Mouse (Mus musculus): ENCODE measurements around the gene Shkbp1. TPM values are rescaled to one million over a fixed set of nuclear protein-coding genes. Genes with fewer than 3 reads are reported as not detected.

Gene Shkbp1
- total RNA-seq, 2 experiments from 2014 or later: 13.9 to 23.6 TPM

DNA sequence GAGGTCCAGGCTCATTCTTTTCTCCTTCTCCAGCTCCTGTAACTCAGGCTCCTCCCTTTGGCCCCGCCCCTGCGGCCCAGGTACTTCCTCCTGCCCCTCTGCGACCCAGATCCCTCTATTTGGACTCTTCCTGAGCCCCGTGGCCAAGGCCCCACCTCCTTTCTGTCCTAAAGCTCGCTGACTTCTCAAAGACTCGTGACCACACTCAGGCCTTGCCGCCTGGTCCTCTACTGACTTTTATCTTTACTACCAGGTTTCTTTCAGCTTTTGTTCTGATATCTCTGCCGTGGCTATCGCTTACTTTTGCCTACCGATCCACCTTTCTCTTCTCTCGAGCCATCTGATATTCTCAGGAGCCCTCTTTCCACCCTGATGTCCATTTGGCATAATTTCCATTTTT lies 12.2 kb upstream of the Shkbp1 start:
- peak; percentile 48 for ATAC-seq (replicated peaks; ENCODE audit: poor library complexity, severe bottlenecking)

DNA sequence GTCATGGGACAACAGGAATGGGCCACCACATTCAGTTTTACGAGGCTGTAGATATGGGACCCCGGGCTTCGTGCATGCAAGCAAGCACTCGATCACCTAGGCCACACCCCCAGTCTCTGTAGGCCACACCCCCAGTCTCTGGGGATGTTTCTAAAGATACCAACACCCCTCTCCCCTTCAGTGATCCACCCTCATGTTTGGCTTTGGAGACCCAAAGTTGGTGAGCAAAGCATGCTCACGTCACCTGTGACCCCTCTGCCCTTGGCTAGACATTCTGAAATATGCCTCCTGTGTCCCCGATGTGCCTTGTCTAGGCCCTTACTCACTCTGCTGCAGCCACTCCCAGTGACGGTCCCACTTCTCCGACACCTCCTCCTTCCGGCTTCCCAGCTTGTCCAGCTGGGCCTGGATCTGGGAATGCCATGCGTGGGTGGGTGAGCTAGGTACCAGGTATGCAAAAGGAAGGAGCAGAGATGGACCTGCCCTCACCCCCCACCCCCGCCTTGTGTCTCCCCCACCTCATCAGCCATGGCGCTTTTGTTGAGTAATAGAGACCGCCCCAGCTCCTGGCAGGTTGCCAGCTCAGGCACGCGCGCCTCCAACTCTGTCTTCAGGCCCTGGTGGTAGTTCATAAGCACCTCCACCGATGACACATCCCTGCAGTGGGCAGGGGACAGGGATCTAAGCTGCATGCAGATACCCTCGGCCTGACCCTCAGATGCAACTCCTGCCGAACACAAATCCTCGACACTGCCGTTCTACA lies 10.4 kb upstream of the Shkbp1 start:
- ATAC-seq (replicated peaks; ENCODE audit: poor library complexity, severe bottlenecking): no peak

DNA sequence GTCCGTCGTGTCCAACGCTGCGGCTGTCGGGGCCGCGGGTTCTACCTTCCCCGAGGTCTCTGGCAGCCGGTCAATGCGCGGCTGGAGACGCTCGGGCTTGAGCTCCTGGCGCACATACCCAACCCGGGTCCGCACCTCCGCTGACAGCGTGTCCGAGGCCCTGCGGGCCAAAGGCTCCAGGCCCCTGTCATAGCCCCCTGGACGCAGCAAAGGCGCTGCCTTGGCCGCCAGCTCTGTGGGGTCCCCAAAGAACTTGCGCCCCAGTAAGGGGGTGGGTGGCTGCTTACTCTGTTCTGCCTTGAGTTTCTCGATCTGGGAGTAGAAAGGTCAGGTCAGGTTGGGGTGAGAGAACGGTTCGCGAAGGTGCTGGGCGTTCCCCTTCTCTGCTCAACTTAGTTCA lies 8.6 kb upstream of the Shkbp1 start:
- ATAC-seq (replicated peaks; ENCODE audit: poor library complexity, severe bottlenecking): no peak

DNA sequence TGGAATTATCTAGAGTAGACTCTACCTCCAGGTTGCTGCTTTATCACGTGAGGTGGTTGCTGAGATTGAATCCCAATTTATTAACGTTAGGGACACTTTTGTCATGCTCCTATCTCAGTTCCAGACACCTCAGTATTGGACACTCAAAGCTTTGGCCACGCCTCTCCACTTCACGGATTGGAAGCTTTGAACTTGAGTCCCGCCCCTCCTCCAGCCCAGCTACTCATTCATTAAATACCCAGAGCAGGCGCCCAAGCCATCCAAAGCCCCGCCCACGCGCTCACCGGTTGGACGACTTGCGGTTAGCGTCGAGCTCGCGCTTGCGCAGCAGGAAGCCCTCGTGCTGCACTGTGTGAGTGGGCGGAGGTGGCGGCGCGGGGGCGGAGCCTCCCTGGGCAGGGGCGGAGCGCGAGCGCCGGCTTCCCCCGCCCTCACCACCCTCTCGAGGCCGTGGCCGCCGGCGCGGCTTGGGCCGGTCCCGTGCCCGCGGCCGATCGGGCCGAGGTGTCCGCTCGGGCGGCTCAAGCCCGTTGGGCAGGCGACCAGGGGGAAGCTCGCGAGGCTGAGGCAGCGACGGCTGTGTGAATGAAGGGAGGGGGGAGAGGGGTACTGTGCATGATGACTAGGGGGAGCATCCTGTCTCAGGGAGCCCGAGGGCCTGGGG lies 5.6 kb upstream of the Shkbp1 start:
- ATAC-seq (replicated peaks; ENCODE audit: poor library complexity, severe bottlenecking): peak; percentile 82

DNA sequence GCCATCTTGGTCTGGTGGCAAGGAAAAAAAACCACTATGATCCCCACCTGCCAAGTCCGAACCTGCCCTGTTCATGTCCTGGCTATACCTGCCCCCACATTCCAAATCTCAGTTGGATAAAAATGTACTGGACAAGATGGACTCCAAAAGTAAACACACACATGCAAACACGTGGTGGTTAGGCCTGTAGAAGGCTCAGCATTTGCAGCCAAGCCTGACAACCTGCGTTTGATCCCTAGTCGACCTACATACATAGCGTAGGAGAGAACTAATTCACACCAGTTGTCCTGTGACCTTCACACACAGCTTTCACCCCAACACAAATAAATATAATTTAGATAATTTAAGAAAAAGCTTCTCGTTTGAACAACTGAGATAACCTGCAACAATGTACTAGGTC lies 4.9 kb upstream of the Shkbp1 start:
- ATAC-seq (replicated peaks; ENCODE audit: poor library complexity, severe bottlenecking): no peak

DNA sequence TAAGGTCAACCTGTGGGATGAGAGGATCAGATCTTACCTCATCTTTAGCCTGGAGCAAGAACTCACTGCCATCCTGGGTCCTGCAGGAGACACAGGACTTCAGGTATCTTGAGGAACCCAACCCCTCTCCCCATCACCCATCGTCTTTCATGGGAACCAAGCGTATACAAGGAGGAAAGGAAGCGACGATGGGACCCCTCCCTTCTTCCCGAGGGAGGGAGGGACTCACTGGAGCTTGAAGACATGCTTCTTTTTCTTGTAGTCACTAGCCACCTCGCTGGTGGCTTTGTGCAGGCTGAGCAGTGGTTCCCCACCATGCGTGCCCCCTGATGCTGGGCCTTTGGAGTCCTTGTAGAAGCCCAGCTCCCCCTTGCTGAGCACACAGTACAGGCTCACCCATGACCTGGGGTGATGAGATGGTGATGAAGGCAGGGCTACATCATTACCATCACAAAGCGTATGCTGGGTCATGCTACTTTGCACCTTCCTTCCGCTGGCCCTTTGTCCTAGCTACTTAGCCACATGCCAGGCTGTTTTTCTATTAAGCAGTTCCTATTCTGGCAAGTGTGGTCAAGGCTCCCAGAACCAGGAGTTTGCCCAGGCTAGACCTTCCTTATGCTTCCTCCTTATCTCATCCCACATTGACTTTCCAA lies 4.0 kb upstream of the Shkbp1 start:
- no peak for ATAC-seq (replicated peaks; ENCODE audit: poor library complexity, severe bottlenecking)

DNA sequence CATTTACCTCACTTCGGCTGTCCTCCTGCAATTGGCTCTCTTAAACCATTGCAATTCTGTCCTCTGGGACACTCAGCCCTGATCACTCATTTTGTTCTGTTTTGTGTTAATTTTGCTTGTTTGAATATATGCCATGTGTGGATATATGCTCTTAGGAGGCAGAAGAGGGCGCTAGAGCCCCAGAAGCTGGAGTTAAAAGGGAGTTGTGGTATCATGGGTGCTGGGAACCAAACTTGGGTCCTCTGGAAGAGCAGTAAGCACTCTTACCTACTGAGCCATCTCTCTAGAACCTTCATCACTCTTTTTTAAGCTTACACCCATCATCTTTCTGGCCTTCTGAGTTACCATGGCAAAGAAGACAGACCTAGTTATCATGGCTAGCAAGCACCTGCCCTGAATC lies 3.3 kb upstream of the Shkbp1 start:
- no peak for ATAC-seq (replicated peaks; ENCODE audit: poor library complexity, severe bottlenecking)

DNA sequence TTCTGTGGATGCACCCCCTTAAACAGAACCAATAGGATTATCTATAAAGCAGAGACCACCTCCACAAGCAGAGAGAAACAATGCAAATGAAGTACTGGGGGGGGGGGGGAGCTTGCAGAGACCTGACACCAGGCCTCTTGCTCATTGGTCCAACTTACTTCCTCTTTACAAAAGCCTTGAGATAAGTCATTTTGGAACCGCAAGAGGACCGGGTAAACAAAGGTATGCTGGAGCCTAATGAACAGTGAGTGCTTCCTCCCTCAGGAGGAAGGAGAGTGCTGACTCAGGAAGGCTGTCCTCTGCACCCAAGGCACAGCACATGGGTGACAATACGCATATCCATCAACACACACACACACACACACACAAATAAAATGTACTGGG lies 1.8 kb upstream of the Shkbp1 start:
- ATAC-seq (replicated peaks; ENCODE audit: poor library complexity, severe bottlenecking): peak; percentile 26

DNA sequence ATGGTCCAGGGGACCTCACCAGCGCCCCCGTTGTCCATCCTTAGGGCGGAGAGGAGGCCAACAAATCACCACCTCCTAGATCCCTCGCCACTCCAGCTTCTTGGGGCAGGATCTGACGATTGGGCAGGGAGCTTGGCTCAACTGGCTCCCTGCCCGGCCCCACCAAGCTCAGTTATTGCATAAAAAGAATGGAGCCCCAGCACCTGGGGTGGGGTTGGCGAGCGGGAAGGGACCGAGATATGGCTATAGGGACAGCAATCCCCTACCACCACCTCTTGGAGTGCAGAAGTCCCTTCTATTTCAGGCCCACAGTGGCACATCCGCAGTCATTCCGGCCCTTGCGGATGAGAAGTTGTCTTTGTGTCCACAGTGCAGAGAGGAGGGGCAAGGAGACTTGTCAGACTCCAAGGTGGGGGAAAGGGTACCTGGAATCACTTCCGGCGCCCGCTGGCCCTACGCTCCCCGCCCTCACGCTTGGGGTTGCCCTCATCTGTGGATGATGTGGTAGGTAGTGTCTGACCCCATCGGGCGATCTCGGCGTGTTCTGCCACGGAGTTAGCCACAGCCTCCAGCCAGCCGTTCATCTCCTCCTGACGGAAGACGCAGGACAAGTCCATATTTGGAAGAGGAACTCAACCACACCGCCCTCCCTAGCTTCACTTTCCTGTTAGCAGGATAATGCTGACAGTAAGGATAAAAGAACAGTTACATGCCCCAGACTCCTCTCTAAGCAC lies 1.2 kb upstream of the Shkbp1 start, which contains the start of gene Gm20479:
TSS of gene Gm20479 (minus strand) at position 559 of the 734 bp plus-strand sequence.
- peak; percentile 26; the same call in 1 of the 2 replicates for ATAC-seq (replicated peaks; ENCODE audit: poor library complexity, severe bottlenecking)

DNA sequence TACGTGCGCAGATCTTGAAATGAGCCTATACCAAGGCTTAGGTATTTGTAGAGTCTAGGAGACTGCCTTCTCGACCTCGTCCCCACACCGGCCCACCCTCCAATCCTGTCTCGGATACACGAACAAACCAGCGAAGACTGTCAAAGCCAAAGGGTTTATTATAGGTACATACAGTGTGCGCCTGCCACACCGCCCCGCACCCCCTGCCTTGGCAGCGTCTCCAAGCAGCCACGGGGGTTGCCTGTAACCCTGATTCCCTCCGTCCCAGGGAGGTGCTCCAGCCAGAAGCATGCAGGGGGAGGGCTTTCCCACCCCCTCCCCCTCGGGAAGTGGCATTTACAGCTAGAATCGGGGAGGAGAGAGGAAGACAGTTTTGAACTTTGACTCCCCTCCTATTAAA lies 429 bp upstream of the Shkbp1 start:
- ATAC-seq (replicated peaks; ENCODE audit: poor library complexity, severe bottlenecking): peak; percentile 8; the same call in 1 of the 2 replicates

DNA sequence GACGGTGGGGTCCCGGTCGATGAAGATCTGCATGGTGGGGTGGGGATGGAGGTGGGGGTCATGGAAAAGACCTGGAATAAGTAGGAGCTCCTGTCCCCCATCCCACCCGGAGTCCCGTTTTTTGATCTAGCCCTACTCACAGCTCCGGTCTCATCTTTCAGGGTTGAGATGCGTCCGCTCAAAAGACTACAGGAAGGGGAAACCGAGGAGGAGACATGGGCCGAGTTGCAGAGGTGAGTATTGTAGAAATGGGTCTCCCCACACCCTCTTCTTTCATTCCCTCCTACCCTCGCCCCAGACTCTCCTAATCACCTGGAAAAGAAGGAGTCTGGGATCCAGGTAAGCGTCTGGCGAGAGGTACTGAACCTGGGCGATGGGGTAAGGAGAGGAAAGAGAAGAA lies 558 bp downstream of the Shkbp1 start:
- no peak for ATAC-seq (replicated peaks; ENCODE audit: poor library complexity, severe bottlenecking)

DNA sequence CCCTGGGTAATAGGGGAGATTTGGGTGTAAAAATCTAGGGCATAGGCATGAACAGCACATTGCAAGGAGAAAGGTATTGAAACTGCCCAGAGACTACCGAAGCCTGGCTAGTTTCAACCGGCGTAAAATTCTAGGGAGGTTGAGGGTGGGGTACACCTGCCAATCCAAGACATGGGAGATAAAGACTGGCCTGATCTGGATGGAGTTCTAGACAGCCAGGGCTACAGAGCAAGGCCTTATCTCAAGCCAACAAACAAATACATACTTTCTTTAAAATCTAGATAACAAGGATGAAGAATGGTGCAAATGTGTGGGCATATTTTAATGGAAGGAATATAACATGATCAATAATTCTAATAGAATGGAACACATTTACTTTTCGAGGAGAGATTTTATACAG lies 1.0 kb downstream of the Shkbp1 start:
- no peak for ATAC-seq (replicated peaks; ENCODE audit: poor library complexity, severe bottlenecking)

DNA sequence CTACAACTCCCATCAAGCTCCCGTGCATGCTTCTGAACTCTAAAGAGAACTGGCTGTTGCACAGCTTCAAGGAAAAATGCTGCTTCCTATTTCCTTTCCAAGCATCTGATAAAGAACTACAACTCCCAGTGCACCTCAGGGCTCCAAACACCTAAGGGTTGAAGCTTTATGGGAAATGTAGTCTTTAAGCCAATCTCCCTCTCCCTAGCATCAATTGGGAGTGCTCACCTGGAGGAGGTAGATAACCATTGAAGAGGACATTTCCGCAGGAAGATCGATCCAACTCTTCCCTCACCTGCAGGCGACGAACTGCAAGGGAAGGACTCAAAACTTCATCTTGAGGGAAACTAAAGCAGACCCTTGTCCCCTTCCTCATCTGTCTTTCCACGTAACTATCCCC lies 1.7 kb downstream of the Shkbp1 start:
- ATAC-seq (replicated peaks; ENCODE audit: poor library complexity, severe bottlenecking): no peak

DNA sequence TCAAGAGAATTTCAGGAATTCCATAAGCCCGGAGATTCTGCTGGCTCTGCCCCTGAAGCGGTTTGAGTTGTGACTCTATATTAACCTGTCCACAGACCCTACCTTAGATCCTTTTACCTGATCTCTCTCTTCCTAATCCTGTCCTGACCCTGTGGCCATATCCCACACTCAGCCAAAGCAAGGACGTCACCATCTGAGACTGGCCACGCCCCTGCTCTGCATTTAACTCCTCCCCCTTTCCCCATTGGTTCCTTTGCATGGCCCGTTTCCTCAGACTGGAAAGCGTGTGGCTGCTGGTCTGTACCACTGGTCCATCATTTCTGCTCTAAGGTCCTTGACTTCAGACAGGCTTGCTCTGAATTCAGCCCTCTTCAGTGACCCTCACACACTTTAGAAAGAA lies 10.4 kb downstream of the Shkbp1 start:
- no peak for ATAC-seq (replicated peaks; ENCODE audit: poor library complexity, severe bottlenecking)

DNA sequence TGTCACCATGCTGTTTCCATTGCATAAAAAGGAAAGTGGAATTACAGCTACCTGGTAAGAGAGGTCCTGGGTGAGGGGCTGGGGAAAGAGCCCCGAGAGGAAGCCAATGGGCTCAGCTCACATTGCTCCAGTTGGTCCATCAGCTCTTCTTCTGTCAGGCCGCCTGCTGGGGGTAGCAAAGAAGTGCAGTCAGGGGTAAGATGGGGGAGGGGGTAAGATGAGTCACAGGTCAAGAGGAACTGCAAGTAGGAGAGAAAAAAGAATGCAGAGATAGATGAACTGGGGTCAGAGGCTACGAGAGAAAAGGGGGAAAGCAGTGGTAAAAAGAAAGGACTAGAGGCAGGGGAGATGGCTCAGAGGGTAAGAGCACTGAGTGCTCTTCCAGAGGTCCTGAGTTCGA lies 13.2 kb downstream of the Shkbp1 start:
- ATAC-seq (replicated peaks; ENCODE audit: poor library complexity, severe bottlenecking): peak; percentile 86

DNA sequence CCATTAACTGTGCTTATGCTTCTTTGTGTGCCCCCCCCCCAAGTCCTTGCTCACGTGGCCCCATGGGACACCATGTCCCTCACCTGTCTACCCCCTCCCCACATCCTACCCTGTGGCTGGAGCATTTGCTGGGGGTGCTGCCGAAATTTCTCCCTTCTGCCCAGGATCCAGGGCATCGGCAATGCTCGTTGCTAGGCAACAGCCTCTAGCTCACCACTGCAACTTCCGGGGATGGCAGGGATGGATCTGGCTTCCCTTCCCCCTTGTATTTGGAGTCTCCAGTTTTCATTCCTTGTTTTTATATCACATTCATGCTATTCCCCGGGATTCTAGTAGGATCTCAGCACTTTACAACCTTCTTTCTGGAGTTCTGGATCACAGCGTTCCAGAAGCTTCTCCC lies 16.3 kb downstream of the Shkbp1 start:
- no peak for ATAC-seq (replicated peaks; ENCODE audit: poor library complexity, severe bottlenecking)

DNA sequence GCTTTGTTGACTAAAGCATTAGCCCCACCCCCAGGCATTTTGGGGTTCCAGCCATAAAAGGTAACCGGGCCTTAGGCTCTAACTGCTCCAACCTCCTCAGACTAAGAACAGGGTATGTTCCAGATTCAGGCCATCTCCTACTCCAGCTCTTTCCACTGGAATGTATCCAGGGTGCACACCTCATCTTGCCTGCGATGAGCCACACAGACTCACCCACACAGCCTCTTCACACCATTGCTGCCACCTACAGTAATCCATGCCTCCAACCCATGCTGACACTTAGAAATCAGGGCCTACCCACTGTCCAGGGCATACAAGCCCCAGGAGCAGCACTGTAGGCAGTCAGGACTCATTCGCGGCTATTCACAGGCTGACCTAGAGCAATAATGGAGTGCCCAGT lies 16.7 kb downstream of the Shkbp1 start:
- no peak for ATAC-seq (replicated peaks; ENCODE audit: poor library complexity, severe bottlenecking)

DNA sequence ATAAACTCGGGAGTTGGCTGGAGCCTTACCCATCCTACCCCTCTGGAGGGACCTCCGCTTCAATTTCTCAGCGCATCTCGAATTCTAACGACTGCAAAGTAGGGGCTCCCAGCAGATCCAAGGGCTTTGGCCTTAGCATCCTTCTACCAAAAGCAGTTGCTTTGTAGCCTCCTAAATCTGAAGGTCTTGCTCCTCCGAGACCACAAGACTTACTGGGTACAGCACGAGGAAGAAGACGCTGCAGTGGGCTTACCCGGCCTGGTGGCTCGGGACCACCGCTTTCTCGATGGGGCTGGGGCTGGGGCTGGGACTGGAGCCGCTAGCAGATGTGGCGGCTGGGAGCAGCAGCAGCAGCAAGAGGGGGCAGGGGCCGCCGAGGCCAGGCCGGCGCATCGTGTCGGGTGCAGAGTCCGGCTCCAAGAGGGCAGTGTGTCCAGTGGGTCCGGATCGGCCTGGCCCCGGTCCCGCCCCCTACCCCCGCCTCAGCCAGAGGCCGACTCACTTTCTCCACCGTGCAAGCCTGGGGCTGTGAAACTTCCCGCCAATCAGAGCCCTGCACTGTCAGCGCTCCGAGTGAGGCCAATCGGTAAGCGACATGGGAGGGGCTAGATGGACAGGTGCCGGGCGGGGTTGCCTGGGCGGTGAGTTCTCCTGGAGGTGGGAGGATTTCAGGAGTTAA lies 18.5 kb downstream of the Shkbp1 start, which contains the start of gene Ltbp4:
TSS of gene Ltbp4 (minus strand) at position 518 of the 679 bp plus-strand sequence.
- peak; percentile 21 for ATAC-seq (replicated peaks; ENCODE audit: poor library complexity, severe bottlenecking)

DNA sequence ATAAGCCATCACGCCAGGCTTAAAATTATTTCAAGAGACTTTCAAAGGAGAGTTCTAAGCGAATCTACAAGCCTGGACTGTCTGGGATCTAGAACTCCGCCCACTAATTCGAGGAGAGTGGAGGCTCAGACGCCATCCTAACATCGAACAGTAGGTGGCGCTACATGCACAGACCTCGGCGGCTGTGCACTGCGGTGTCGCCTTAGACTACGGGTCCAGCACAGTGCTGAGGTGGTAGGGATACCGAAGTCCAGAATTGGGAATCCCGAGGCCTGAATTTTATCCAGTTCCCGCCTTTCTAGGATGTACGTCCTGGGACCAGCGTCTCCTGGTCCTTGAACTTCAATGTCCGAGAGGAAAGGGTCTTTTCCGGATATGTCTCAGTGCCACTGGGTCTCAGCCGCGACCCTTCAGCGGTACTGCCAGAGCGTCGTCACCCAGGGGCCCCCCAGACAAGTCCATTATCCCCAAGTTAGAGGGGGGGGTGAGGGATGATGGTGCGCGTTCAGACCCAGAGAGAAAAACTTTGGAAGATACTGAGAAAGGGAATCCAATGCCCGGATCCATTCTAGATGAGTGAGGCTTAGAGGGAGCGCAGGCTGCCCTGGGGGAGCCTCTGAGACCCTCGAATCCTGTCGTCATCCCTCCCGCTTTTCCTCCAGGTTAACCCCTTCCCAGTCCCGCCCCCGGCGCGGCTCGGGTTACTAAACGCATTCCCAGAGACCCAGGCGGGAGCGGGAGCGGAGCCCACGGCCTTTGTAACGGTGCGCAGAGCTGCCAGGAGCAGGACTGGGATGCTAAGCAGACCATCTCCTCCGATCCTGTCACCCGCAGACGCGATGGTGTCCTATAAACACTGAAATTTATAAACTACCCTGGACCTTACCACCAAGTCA lies 19.6 kb downstream of the Shkbp1 start:
- ATAC-seq (replicated peaks; ENCODE audit: poor library complexity, severe bottlenecking): peak; percentile 65

Measured in granulocyte monocyte progenitor cell, adult 5-6 weeks (primary cell).